Mouse (Mus musculus): Measurements from ENCODE around the gene Nupl1. TPM values are rescaled to one million over a fixed set of nuclear protein-coding genes. Genes with fewer than 3 reads are reported as not detected.

Nupl1 gene
- polyA plus RNA-seq (2012; rRNA removed), result not detected in 2 replicates

DNA sequence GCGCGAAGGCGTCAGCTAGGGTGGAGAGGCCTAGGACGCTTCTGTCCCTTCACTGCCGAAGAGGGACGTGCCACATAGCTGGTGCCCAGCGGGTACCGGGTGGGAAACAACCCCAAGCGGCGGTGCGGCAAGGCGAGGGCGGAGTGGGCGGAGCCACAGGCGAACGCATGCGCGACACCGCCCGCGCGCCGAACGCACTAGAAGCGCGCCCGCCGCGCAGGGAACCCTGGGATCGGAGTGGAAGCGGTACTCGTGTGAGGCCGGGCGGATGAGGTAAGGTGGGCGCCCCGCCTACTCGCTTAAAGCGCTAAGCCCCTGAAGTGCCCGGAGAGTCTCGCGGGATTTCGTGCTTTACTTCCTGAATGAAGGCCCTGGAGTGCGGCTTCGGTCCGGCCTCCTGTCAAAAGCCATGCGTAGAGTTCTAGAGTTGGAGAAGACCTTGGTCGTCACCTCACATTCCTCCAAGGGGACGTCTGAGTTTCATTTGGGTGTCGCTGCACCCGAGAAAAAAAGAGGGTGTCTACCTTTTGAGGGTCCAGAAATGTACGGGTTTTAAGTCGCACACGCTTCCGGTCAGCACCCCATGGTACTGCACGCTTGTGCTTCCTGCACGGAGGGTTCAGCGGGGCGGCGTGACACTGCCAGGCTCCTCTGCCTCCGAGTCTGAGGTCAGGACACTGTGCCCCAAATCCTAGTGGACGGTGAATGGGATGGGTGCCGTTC is at the start of gene Nupl1, which contains the start of gene Gm49336:
Nupl1 (minus strand) TSS at position 151 of the 723 bp plus-strand sequence.
Gm49336 (minus strand) TSS at position 227 of the 723 bp plus-strand sequence.

DNA sequence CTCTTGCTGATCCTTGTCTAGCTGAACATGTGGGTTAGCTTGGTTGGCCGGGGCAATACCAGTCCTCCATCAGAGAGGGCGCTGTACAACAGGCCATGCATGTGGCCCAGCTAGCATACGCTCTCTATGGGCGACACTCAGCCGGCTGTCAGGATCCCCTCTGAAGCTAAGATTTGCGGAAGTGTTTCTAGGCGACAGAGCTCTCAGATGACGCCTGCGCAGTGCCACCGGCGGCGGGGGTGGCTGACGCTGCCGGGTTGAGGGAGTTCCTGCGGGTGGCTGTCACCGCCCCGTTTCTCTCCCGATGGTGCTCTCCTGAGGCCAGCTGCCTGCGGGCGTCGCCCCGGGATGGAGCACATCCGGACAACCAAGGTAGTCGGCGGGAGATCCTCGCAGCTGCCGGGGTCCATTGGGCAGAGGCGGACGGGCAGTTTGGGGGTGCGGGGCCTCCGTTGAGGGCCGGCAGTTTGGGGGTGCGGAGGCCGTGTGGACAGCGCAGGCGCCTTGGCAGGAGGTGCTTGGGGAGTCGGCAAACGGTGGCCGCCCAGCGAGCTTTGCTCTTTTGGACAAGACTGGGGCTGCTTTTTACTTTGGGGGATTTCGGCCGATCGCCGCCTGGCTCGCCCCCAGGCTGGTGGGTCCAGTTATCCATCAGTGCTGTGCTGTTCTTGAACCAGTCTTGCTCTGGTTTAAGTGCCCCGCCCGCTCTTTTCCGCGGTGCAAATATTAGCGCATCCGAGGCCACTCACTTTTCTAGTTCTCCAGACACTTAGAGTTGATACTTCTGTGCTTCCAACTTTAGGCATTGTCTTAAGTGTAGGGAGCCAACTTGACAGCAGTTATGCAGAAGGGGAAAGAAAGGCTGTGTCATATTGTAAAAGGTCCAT is 14.0 kb upstream of the Nupl1 start, which contains the start of gene Mtmr6:
Mtmr6 (plus strand) TSS at position 239 of the 887 bp plus-strand sequence.

DNA sequence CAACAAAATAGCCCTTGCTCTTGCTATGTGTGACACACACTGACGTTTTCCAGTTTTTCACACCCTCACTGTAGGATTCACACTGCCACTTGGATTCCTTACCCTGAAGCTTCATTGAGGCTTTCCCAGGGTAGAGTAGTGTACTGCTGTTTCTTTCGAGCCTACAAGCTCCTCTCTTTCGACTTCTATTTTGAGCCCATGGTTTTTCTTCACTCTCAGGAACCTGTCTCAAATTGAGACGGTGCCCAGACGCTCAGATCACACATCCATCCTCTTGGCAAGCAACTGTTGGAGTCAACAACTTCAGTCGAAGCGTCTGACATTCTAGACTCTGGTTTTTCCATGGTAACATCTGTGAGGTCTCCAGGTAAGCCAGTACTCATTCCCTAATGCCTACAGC is 54.3 kb downstream of the Nupl1 start, which contains the start of gene Atp8a2:
Atp8a2 (minus strand) TSS at position 296 of the 400 bp plus-strand sequence.

Other genes starting within 250 kb of the Nupl1 start
- gene Atp8a2, start 54.3 kb downstream of the Nupl1 start, polyA plus RNA-seq (2012; rRNA removed), result 0.40 and 1.3 TPM in 2 replicates
- gene Gm49336, start 76 bp upstream of the Nupl1 start, polyA plus RNA-seq (2012; rRNA removed), result 20.5 and 23.3 TPM in 2 replicates
- gene Mtmr6, start 13.8 kb upstream of the Nupl1 start, polyA plus RNA-seq (2012; rRNA removed), result 11.5 and 11.9 TPM in 2 replicates
- gene Amer2, start 121.8 kb upstream of the Nupl1 start, polyA plus RNA-seq (2012; rRNA removed), result 0.40 and 0.46 TPM in 2 replicates